Mouse (Mus musculus) kidney, embryonic 15.5 days (tissue): ENCODE results near the gene Ltbp3. TPM values are rescaled to one million over a fixed set of nuclear protein-coding genes. Genes with fewer than 3 reads are reported as not detected.

Source experiments
- ATAC-seq: fragments of 200-750 bp; cut with Nextera tagmentation; replicated peaks from 2 replicates; pipeline ENCODE4 v1.8.0; 2017; ENCODE audit warnings: moderate TSS enrichment; ENCODE audit not compliant: low FRiP score
- H3K27ac ChIP-seq: fragments of 300-500 bp; sonication (generic); 2 replicates; pipeline ENCODE4 v1.5.1; 2015; ENCODE audit warnings: mild to moderate bottlenecking, inconsistent platforms
- H3K27me3 ChIP-seq: fragments of 300-500 bp; sonication (generic); 2 replicates; pipeline ENCODE4 v1.6.1; 2015; ENCODE audit warnings: inconsistent platforms
- H3K36me3 ChIP-seq: fragments of 300-500 bp; sonication (generic); 2 replicates; pipeline ENCODE4 v1.6.1; 2015; ENCODE audit warnings: inconsistent platforms
- H3K4me1 ChIP-seq: fragments of 300-500 bp; sonication (generic); 2 replicates; pipeline ENCODE4 v1.6.1; 2015; ENCODE audit warnings: inconsistent platforms
- H3K4me2 ChIP-seq: fragments of 300-500 bp; sonication (generic); 2 replicates; pipeline ENCODE4 v1.6.1; 2015; ENCODE audit warnings: moderate library complexity, mild to moderate bottlenecking, inconsistent platforms
- H3K4me3 ChIP-seq: fragments of 300-500 bp; sonication (generic); replicated peaks from 2 replicates; pipeline ENCODE4 v1.5.1; 2015; ENCODE audit warnings: mild to moderate bottlenecking, inconsistent platforms
- H3K9ac ChIP-seq: fragments of 300-500 bp; sonication (generic); 2 replicates; pipeline ENCODE4 v1.6.1; 2015; ENCODE audit warnings: mild to moderate bottlenecking, inconsistent platforms
- H3K9me3 ChIP-seq: fragments of 300-500 bp; sonication (generic); replicated peaks from 2 replicates; pipeline ENCODE4 v1.6.1; 2016; ENCODE audit warnings: inconsistent platforms
- WGBS: fragments of 180-500 bp; shearing (Covaris S2); methylation state at CpG from one replicate; pipeline ENCODE4 v1.1.7; 2015; ENCODE audit warnings: mixed read lengths; 5-methylcytosine and 5-hydroxymethylcytosine counted together
- polyA plus RNA-seq: library from polyadenylated mRNA; unstranded; fragments of >200 nt; fragmentation: Nextera tagmentation; extraction: Ambion mirVana; gene quantifications from 2 replicates; pipeline ENCODE4 v1.2.1, GENCODE M21; 2015

Ltbp3 gene
- polyA plus RNA-seq = 18.5 and 18.8 TPM in 2 replicates

- H3K9ac ChIP-seq = peak within 1 kb of the TSS; percentile 74
- 0 out of 2 replicates have a peak, but pooled peaks have one; percentile 5 for ATAC-seq
- H3K27me3 ChIP-seq = peaks cover 22% of the 10 kb centered on the region
- peak within 1 kb of the TSS; percentile 90 for H3K4me2 ChIP-seq
- no peaks in the 10 kb centered on the region for H3K36me3 ChIP-seq
- no peaks in the 10 kb centered on the region for H3K9me3 ChIP-seq
- H3K4me3 ChIP-seq = peak within 1 kb of the TSS; percentile 55
- peaks cover 49% of the 10 kb centered on the region for H3K4me1 ChIP-seq
- H3K27ac ChIP-seq = peak within 1 kb of the TSS; percentile 82
- WGBS = 25% methylated on average over 13 of the region's 14 CpGs
Measured at GRCm38 (mm10) chr19:5740320-5741317, at the start of gene Ltbp3. Gene Ltbp3, plus strand, starts transcription at chr19:5740904.

- no peak for ATAC-seq
- Histone ChIP-seq H3K9me3 (no peaks in the 10 kb centered on the region), H3K4me3 (peak overlapping the region; percentile 81), H3K27me3 (no peaks in the 10 kb centered on the region), H3K4me1 (peaks cover 71% of the 10 kb centered on the region), H3K27ac (peak overlapping the region; percentile 96), H3K36me3 (peaks cover 54% of the 10 kb centered on the region), H3K9ac (peak overlapping the region; percentile 78), H3K4me2 (peak overlapping the region; percentile 96)
- WGBS = 69% methylated on average over 5 of the region's 5 CpGs
Measured at GRCm38 (mm10) chr19:5691601-5692000, 49.1 kb upstream of the Ltbp3 start.

- peak overlapping the region; percentile 81 for H3K4me3 ChIP-seq
- H3K27ac ChIP-seq = peak overlapping the region; percentile 96
- H3K9me3 ChIP-seq = no peaks in the 10 kb centered on the region
- 47% methylated on average over 10 of the region's 10 CpGs for WGBS
- peaks cover 61% of the 10 kb centered on the region for H3K36me3 ChIP-seq
- no peaks in the 10 kb centered on the region for H3K27me3 ChIP-seq
- H3K9ac ChIP-seq = peak overlapping the region; percentile 78
- H3K4me1 ChIP-seq = peaks cover 67% of the 10 kb centered on the region
- H3K4me2 ChIP-seq = peak overlapping the region; percentile 96
- no peak for ATAC-seq
Measured at GRCm38 (mm10) chr19:5692086-5692912, 48.4 kb upstream of the Ltbp3 start.

- no peak for ATAC-seq
- peaks cover 60% of the 10 kb centered on the region for H3K4me1 ChIP-seq
- peak overlapping the region; percentile 81 for H3K4me3 ChIP-seq
- H3K9me3 ChIP-seq = no peaks in the 10 kb centered on the region
- H3K9ac ChIP-seq = peak overlapping the region; percentile 78
- peak overlapping the region; percentile 96 for H3K4me2 ChIP-seq
- peaks cover 68% of the 10 kb centered on the region for H3K36me3 ChIP-seq
- H3K27ac ChIP-seq = peak overlapping the region; percentile 96
- 64% methylated on average over 10 of the region's 10 CpGs for WGBS
- H3K27me3 ChIP-seq = no peaks in the 10 kb centered on the region
Measured at GRCm38 (mm10) chr19:5692913-5693396, 47.7 kb upstream of the Ltbp3 start.

- H3K4me2 ChIP-seq = peak overlapping the region; percentile 96
- no peak for ATAC-seq
Measured at GRCm38 (mm10) chr19:5693801-5694200, 46.9 kb upstream of the Ltbp3 start.

GRCm38 (mm10) chr19:5695849-5696462, 44.7 kb upstream of the Ltbp3 start:
- peak overlapping the region; percentile 27 for H3K4me3 ChIP-seq
- H3K9ac ChIP-seq = 0 out of 2 replicates have a peak overlapping the region, but pooled peaks have one; percentile 2
- peaks cover 95% of the 10 kb centered on the region for H3K36me3 ChIP-seq
- ATAC-seq = peak; percentile 69
- H3K4me2 ChIP-seq = peak overlapping the region; percentile 53
- H3K4me1 ChIP-seq = peaks cover 49% of the 10 kb centered on the region
- WGBS = 24% methylated on average over 41 of the region's 41 CpGs
- H3K9me3 ChIP-seq = no peaks in the 10 kb centered on the region
- no peaks in the 10 kb centered on the region for H3K27me3 ChIP-seq
- H3K27ac ChIP-seq = no peak overlapping the region

More at GRCm38 (mm10) chr19:5693801-5694200, 46.9 kb upstream of the Ltbp3 start:
- H3K9ac ChIP-seq = no peak overlapping the region
- peak overlapping the region; percentile 81 for H3K4me3 ChIP-seq
- H3K9me3 ChIP-seq = no peaks in the 10 kb centered on the region
- WGBS = 83% methylated on average over 6 of the region's 6 CpGs
- H3K27ac ChIP-seq = no peak overlapping the region
- H3K27me3 ChIP-seq = no peaks in the 10 kb centered on the region
- peaks cover 59% of the 10 kb centered on the region for H3K4me1 ChIP-seq
- peaks cover 76% of the 10 kb centered on the region for H3K36me3 ChIP-seq

- H3K4me3 ChIP-seq = no peak within 1 kb of the TSS
Measured at GRCm38 (mm10) chr19:5704163-5704800, 36.4 kb upstream of the Ltbp3 start, which contains the start of gene Kcnk7. Gene Kcnk7, plus strand, starts transcription at chr19:5704367.

GRCm38 (mm10) chr19:5704801-5705571, 35.7 kb upstream of the Ltbp3 start:
- 40% methylated on average over 10 of the region's 10 CpGs for WGBS

More at GRCm38 (mm10) chr19:5704163-5704800, 36.4 kb upstream of the Ltbp3 start, which contains the start of gene Kcnk7:
- Histone ChIP-seq H3K9me3 (no peaks in the 10 kb centered on the region), H3K36me3 (peaks cover 71% of the 10 kb centered on the region), H3K27ac (peak within 1 kb of the TSS; percentile 63), H3K4me1 (peaks cover 11% of the 10 kb centered on the region), H3K4me2 (no peak within 1 kb of the TSS), H3K9ac (no peak within 1 kb of the TSS), H3K27me3 (no peaks in the 10 kb centered on the region)
- ATAC-seq = no peak
- 70% methylated on average over 17 of the region's 17 CpGs for WGBS

GRCm38 (mm10) chr19:5710068-5710467, 30.6 kb upstream of the Ltbp3 start:
- H3K4me3 ChIP-seq = no peak overlapping the region
- ATAC-seq = no peak
- 93% methylated on average over 6 of the region's 6 CpGs for WGBS
- no peak overlapping the region for H3K4me2 ChIP-seq
- no peaks in the 10 kb centered on the region for H3K9me3 ChIP-seq
- H3K36me3 ChIP-seq = peaks cover 64% of the 10 kb centered on the region
- H3K4me1 ChIP-seq = peaks cover 32% of the 10 kb centered on the region
- no peak overlapping the region for H3K9ac ChIP-seq
- H3K27me3 ChIP-seq = no peaks in the 10 kb centered on the region
- H3K27ac ChIP-seq = no peak overlapping the region

More at GRCm38 (mm10) chr19:5704801-5705571, 35.7 kb upstream of the Ltbp3 start:
- peak; percentile 66 for ATAC-seq
- Histone ChIP-seq H3K9ac (no peak overlapping the region), H3K9me3 (no peaks in the 10 kb centered on the region), H3K27ac (peak overlapping the region; percentile 63), H3K4me1 (peaks cover 11% of the 10 kb centered on the region), H3K27me3 (no peaks in the 10 kb centered on the region), H3K36me3 (peaks cover 71% of the 10 kb centered on the region), H3K4me2 (no peak overlapping the region), H3K4me3 (no peak overlapping the region)

- H3K27ac ChIP-seq = no peak overlapping the region
- H3K9me3 ChIP-seq = no peaks in the 10 kb centered on the region
- H3K4me2 ChIP-seq = no peak overlapping the region
- H3K27me3 ChIP-seq = no peaks in the 10 kb centered on the region
- WGBS = 83% methylated on average over 8 of the region's 8 CpGs
- H3K4me1 ChIP-seq = peaks cover 33% of the 10 kb centered on the region
- ATAC-seq = no peak
- peaks cover 65% of the 10 kb centered on the region for H3K36me3 ChIP-seq
- no peak overlapping the region for H3K9ac ChIP-seq
- no peak overlapping the region for H3K4me3 ChIP-seq
Measured at GRCm38 (mm10) chr19:5710581-5710980, 30.1 kb upstream of the Ltbp3 start.
